Comparison of ENCODE assay signal across 10 mouse cellular contexts in the genomic region with DNA sequence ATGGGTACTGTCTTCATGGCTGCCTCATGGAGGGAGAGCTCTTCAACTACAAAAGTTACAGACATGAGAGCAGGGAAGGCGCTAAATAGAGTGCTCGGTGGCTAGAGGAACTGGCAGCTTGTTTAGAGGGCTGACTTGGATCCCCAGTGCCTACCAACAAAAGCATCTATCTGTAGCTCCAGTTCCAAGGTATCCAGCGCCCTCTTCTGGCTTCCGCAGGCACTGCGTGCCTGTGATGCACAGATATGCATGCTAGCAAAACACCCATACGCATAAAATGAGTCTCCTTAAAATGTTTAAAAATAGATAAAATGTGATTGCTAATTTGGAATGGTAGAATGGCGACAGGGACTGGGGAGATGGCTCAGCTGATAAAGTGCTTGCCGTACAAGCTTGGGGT. TPM values are rescaled to one million over a fixed set of nuclear protein-coding genes. Genes with fewer than 3 reads are reported as not detected.
DNase-seq lines count a peak whose midpoint lies in the region; ATAC-seq and TF ChIP-seq lines count a peak whose summit lies in the region.
"Had no signal": no experiment of that assay in that cellular context is flagged by ENCODE, and none has a peak within 500 bp of the region (broad histone marks: within the 10 kb centered on the region; RNA-seq: fewer than 3 reads in every experiment).

No protein-coding gene starts in this region.

- TF ChIP-seq CTCF in kidney, postnatal 0 days (IDR thresholded peaks at IDR 0.05; ENCODE audit: low read depth): peak; percentile 51

- no peaks in the 10 kb centered on the region for H3K36me3 ChIP-seq in kidney, postnatal 0 days (ENCODE audit: insufficient read depth, low read length)
- H3K36me3 ChIP-seq: kidney, embryonic 15.5 days had no signal

- H3K4me2 ChIP-seq in kidney, postnatal 0 days (ENCODE audit: low read length): no peak overlapping the region
- H3K4me2 ChIP-seq: kidney, embryonic 15.5 days had no signal

- peak; percentile 59 for DNase-seq in CD4-positive, CD25-positive, alpha-beta regulatory T cell, adult 2 months (ENCODE audit: low read depth, low spot score)
- DNase-seq in kidney, postnatal 0 days (ENCODE audit: low spot score): no peak
- DNase-seq in kidney, adult 8-10 months: no peak
- DNase-seq in 3T3-L1 (ENCODE audit: low read depth, low spot score): peak; percentile 6
- peak; percentile 49 to 50 for DNase-seq in cerebellum, postnatal 36 days
- no peak for DNase-seq in ovary, postnatal 10 days (ENCODE audit: low spot score)
- no peak for DNase-seq in ovary, postnatal 14 days (ENCODE audit: low spot score)

- no peaks in the 10 kb centered on the region for H3K27me3 ChIP-seq in kidney, postnatal 0 days (ENCODE audit: insufficient read depth, low read length)

- H3K4me3 ChIP-seq in kidney, postnatal 0 days (replicated peaks; ENCODE audit: low read depth, low read length): no peak overlapping the region
- H3K4me3 ChIP-seq: kidney, embryonic 15.5 days; megakaryocyte, embryonic 14.5 days had no signal

- H3K4me1 ChIP-seq in kidney, postnatal 0 days (replicated peaks; ENCODE audit: insufficient read depth, low read length): no peaks in the 10 kb centered on the region
- H3K4me1 ChIP-seq: kidney, embryonic 15.5 days had no signal

- WGBS in kidney, postnatal 0 days: 67% methylated on average over 8 of the region's 8 CpGs

- H3K9me3 ChIP-seq in kidney, postnatal 0 days (replicated peaks; ENCODE audit: low read length): no peaks in the 10 kb centered on the region
- H3K9me3 ChIP-seq: kidney, embryonic 15.5 days had no signal

- no peak for ATAC-seq in CD4-positive, CD25-positive, alpha-beta regulatory T cell, adult 4 months
- ATAC-seq in kidney, postnatal 0 days (replicated peaks; ENCODE audit: low FRiP score, low read depth): no peak

- H3K27ac ChIP-seq in kidney, postnatal 0 days: no peak overlapping the region
- H3K27ac ChIP-seq: kidney, embryonic 15.5 days had no signal

- H3K9ac ChIP-seq in kidney, postnatal 0 days (ENCODE audit: low read depth, low read length): no peak overlapping the region
- H3K9ac ChIP-seq: kidney, embryonic 15.5 days had no signal

RNA-seq across cellular contexts. Expression of gene Dscaml1, which starts 5.2 kb away (rescaled TPM):
- not detected for polyA plus RNA-seq in CD4-positive, CD25-positive, alpha-beta regulatory T cell, adult 4 months (2017; shearing (Covaris generic))
- polyA plus RNA-seq in kidney, postnatal 0 days (2015; fragmentation: Nextera tagmentation; extraction: Ambion mirVana): 0.09 and 0.24 TPM in 2 replicates

RNA-seq across cellular contexts. Expression of gene Fxyd2, which starts 21.7 kb away (rescaled TPM):
- polyA plus RNA-seq in CD4-positive, CD25-positive, alpha-beta regulatory T cell, adult 4 months (2017; shearing (Covaris generic)): not detected
- 2,817 and 2,959 TPM in 2 replicates for polyA plus RNA-seq in kidney, postnatal 0 days (2015; fragmentation: Nextera tagmentation; extraction: Ambion mirVana)

RNA-seq across cellular contexts. Expression of gene Fxyd6, which starts 51.2 kb away (rescaled TPM):
- polyA plus RNA-seq in CD4-positive, CD25-positive, alpha-beta regulatory T cell, adult 4 months (2017; shearing (Covaris generic)): not detected
- 141 and 147 TPM in 2 replicates for polyA plus RNA-seq in kidney, postnatal 0 days (2015; fragmentation: Nextera tagmentation; extraction: Ambion mirVana)

Comparison
In these comparisons a context has a peak if more than half of its experiments do, and no peak if none do; other contexts are left out.
1. DNase-seq: peak in CD4-positive, CD25-positive, alpha-beta regulatory T cell, adult 2 months (single experiment), 3T3-L1 (single experiment) and cerebellum, postnatal 36 days (2 of 2); none in kidney, postnatal 0 days (single experiment), kidney, adult 8-10 months (0 of 2), ovary, postnatal 10 days (single experiment) and ovary, postnatal 14 days (single experiment).
2. RNA of gene Fxyd2, which starts 21.7 kb away (polyA plus RNA-seq): 2,817 to 2,959 TPM in kidney, postnatal 0 days; not detected in CD4-positive, CD25-positive, alpha-beta regulatory T cell, adult 4 months; every median in the first group is over 1,000 times any median in the second.
3. RNA of gene Fxyd6, which starts 51.2 kb away (polyA plus RNA-seq): 141 to 147 TPM in kidney, postnatal 0 days; not detected in CD4-positive, CD25-positive, alpha-beta regulatory T cell, adult 4 months; every median in the first group is over 100 times any median in the second.